Comparison of ENCODE assay signal across 7 mouse cellular contexts in genomic region chr9:107566041-107566709, GRCm38 (mm10). TPM values are rescaled to one million over a fixed set of nuclear protein-coding genes. Genes with fewer than 3 reads are reported as not detected.
DNase-seq lines count a peak whose midpoint lies in the region; ATAC-seq and TF ChIP-seq lines count a peak whose summit lies in the region.

No protein-coding gene starts in this region.

- H3K27me3 ChIP-seq in embryonic facial prominence, embryonic 12.5 days, result no peaks in the 10 kb centered on the region
- no peaks in the 10 kb centered on the region for H3K27me3 ChIP-seq in heart, postnatal 0 days (ENCODE audit: control insufficient read depth, insufficient read depth, low read length)
- H3K27me3 ChIP-seq in small intestine, adult 2 months (ENCODE audit: control insufficient read depth, insufficient read depth, low read length), result no peaks in the 10 kb centered on the region

- ATAC-seq in embryonic facial prominence, embryonic 12.5 days (ENCODE audit: insufficient number of reproducible peaks, insufficient read depth, low FRiP score, low TSS enrichment), result no peak
- ATAC-seq in heart, postnatal 0 days (ENCODE audit: insufficient read depth, low read depth), result no peak

- H3K9me3 ChIP-seq in embryonic facial prominence, embryonic 12.5 days, result no peaks in the 10 kb centered on the region
- no peaks in the 10 kb centered on the region for H3K9me3 ChIP-seq in heart, postnatal 0 days (replicated peaks; ENCODE audit: control insufficient read depth, low read length)

- no peak for TF ChIP-seq EP300 in heart, postnatal 0 days (IDR thresholded peaks at IDR 0.05; ENCODE audit: low read depth)

- peak; percentile 74 for TF ChIP-seq CTCF in heart, postnatal 0 days (IDR thresholded peaks at IDR 0.05; ENCODE audit: low read depth)
- peak; percentile 85; the same call in 1 of the 2 replicates for TF ChIP-seq CTCF in small intestine, adult 2 months (IDR thresholded peaks at IDR 0.05; ENCODE audit: extremely low read depth, insufficient read length, insufficient replicate concordance, low read depth, low read length)

- 59% methylated on average over 15 of the region's 15 CpGs for WGBS in embryonic facial prominence, embryonic 12.5 days
- WGBS in heart, postnatal 0 days, result 42% methylated on average over 15 of the region's 15 CpGs
- 10% methylated on average over 15 of the region's 15 CpGs for WGBS in small intestine, adult 2 months

- peaks cover 42% of the 10 kb centered on the region for H3K4me1 ChIP-seq in embryonic facial prominence, embryonic 12.5 days
- peaks cover 27% of the 10 kb centered on the region for H3K4me1 ChIP-seq in heart, postnatal 0 days (ENCODE audit: control insufficient read depth, insufficient read depth)
- H3K4me1 ChIP-seq in small intestine, adult 2 months (ENCODE audit: control insufficient read depth, insufficient read depth, insufficient read length, low read length), result peaks cover 32% of the 10 kb centered on the region

- H3K4me3 ChIP-seq in embryonic facial prominence, embryonic 12.5 days, result no peak overlapping the region
- 0 out of 2 replicates have a peak overlapping the region, but pooled peaks have one; percentile 5 for H3K4me3 ChIP-seq in heart, postnatal 0 days (ENCODE audit: low read depth, low read length)
- H3K4me3 ChIP-seq in small intestine, adult 2 months (ENCODE audit: low read depth, low read length), result peak overlapping the region; percentile 42

- H3K36me3 ChIP-seq in embryonic facial prominence, embryonic 12.5 days, result peaks cover 33% of the 10 kb centered on the region
- peaks cover 19% of the 10 kb centered on the region for H3K36me3 ChIP-seq in heart, postnatal 0 days (replicated peaks; ENCODE audit: control insufficient read depth, insufficient read depth, low read length)
- H3K36me3 ChIP-seq in small intestine, adult 2 months (ENCODE audit: control insufficient read depth, insufficient read depth, low read length), result peaks cover 19% of the 10 kb centered on the region

- 0 out of 2 replicates have a peak overlapping the region, but pooled peaks have one; percentile 3 for H3K9ac ChIP-seq in embryonic facial prominence, embryonic 12.5 days
- H3K9ac ChIP-seq in heart, postnatal 0 days (replicated peaks; ENCODE audit: low read depth, low read length), result no peak overlapping the region

- peak overlapping the region; percentile 64 for H3K27ac ChIP-seq in embryonic facial prominence, embryonic 12.5 days
- H3K27ac ChIP-seq in heart, postnatal 0 days (ENCODE audit: low read depth), result peak overlapping the region; percentile 90
- H3K27ac ChIP-seq in small intestine, adult 2 months (ENCODE audit: insufficient read depth, low read depth, low read length), result peak overlapping the region; percentile 99

- DNase-seq in ES-CJ7 (ENCODE audit: low read depth, low spot score), result peak; percentile 70
- DNase-seq in adrenal gland, postnatal 10 days, result peak; percentile 92
- DNase-seq in heart, postnatal 0 days (ENCODE audit: low spot score), result no peak
- peak; percentile 58 to 70 for DNase-seq in layer of hippocampus, postnatal 14 days (ENCODE audit: low spot score in 2 of 2)
- DNase-seq in lung, postnatal 25 days (ENCODE audit: low spot score), result peak; percentile 92

- TF ChIP-seq POLR2A in small intestine, adult 2 months (IDR thresholded peaks at IDR 0.05; ENCODE audit: low read depth, low read length), result peak; percentile 37; the same call in 1 of the 2 replicates

- no peak overlapping the region for H3K4me2 ChIP-seq in embryonic facial prominence, embryonic 12.5 days (replicated peaks)
- peak overlapping the region; percentile 25; the same call in 1 of the 2 replicates for H3K4me2 ChIP-seq in heart, postnatal 0 days (ENCODE audit: low read depth, low read length)

RNA-seq across cellular contexts. Expression of gene Hyal2, which starts 1.6 kb away (rescaled TPM):
- total RNA-seq in adrenal gland, postnatal 10 days (2021), result 10 to 100 TPM; 40.2 to 47.6 TPM
- 132 and 134 TPM in 2 replicates for polyA plus RNA-seq in embryonic facial prominence, embryonic 12.5 days (2016; fragmentation: Nextera tagmentation; extraction: Ambion mirVana)
- 67.8 and 97.3 TPM in 2 replicates for total RNA-seq in heart, postnatal 0 days (2014; rRNA removed; ENCODE audit: low replicate concordance)
- 58.6 and 60.5 TPM in 2 replicates for polyA plus RNA-seq in heart, postnatal 0 days (2015; fragmentation: Nextera tagmentation; extraction: Ambion mirVana)
- 10 to 100 TPM; 14.6 to 16.8 TPM for total RNA-seq in layer of hippocampus, postnatal 14 days (2021)
- 119 and 213 TPM in 2 replicates for polyA plus RNA-seq in small intestine, adult 2 months (2012; rRNA removed)

RNA-seq across cellular contexts. Expression of gene Tusc2, which starts 3.1 kb away (rescaled TPM):
- total RNA-seq in adrenal gland, postnatal 10 days (2021), result 10 to 100 TPM; 35.2 to 35.4 TPM
- polyA plus RNA-seq in embryonic facial prominence, embryonic 12.5 days (2016; fragmentation: Nextera tagmentation; extraction: Ambion mirVana), result 54.1 and 54.8 TPM in 2 replicates
- 38.6 and 51.2 TPM in 2 replicates for total RNA-seq in heart, postnatal 0 days (2014; rRNA removed; ENCODE audit: low replicate concordance)
- 37.0 and 38.8 TPM in 2 replicates for polyA plus RNA-seq in heart, postnatal 0 days (2015; fragmentation: Nextera tagmentation; extraction: Ambion mirVana)
- 10 to 100 TPM; 63.0 to 64.1 TPM for total RNA-seq in layer of hippocampus, postnatal 14 days (2021)
- polyA plus RNA-seq in small intestine, adult 2 months (2012; rRNA removed), result 38.8 and 49.7 TPM in 2 replicates

RNA-seq across cellular contexts. Expression of gene Hyal1, which starts 10.6 kb away (rescaled TPM):
- 1 to 10 TPM; 8.9 to 9.3 TPM for total RNA-seq in adrenal gland, postnatal 10 days (2021)
- polyA plus RNA-seq in embryonic facial prominence, embryonic 12.5 days (2016; fragmentation: Nextera tagmentation; extraction: Ambion mirVana), result 12.2 and 13.2 TPM in 2 replicates
- total RNA-seq in heart, postnatal 0 days (2014; rRNA removed; ENCODE audit: low replicate concordance), result 14.0 and 21.3 TPM in 2 replicates
- 5.7 and 6.0 TPM in 2 replicates for polyA plus RNA-seq in heart, postnatal 0 days (2015; fragmentation: Nextera tagmentation; extraction: Ambion mirVana)
- total RNA-seq in layer of hippocampus, postnatal 14 days (2021), result 1 to 10 TPM; 4.8 to 6.3 TPM
- 2.3 and 2.6 TPM in 2 replicates for polyA plus RNA-seq in small intestine, adult 2 months (2012; rRNA removed)

RNA-seq across cellular contexts. Expression of gene Naa80, which starts 12.5 kb away (rescaled TPM):
- 10 to 100 TPM; 17.7 to 20.6 TPM for total RNA-seq in adrenal gland, postnatal 10 days (2021)
- polyA plus RNA-seq in embryonic facial prominence, embryonic 12.5 days (2016; fragmentation: Nextera tagmentation; extraction: Ambion mirVana), result 15.0 and 15.4 TPM in 2 replicates
- total RNA-seq in heart, postnatal 0 days (2014; rRNA removed; ENCODE audit: low replicate concordance), result 28.4 and 58.8 TPM in 2 replicates
- polyA plus RNA-seq in heart, postnatal 0 days (2015; fragmentation: Nextera tagmentation; extraction: Ambion mirVana), result 14.5 and 17.5 TPM in 2 replicates
- 10 to 100 TPM in 1 of 2 experiments, 1 to 10 TPM in 1; 9.5 to 10.0 TPM for total RNA-seq in layer of hippocampus, postnatal 14 days (2021)
- 26.3 and 46.3 TPM in 2 replicates for polyA plus RNA-seq in small intestine, adult 2 months (2012; rRNA removed)

RNA-seq across cellular contexts. Expression of gene Hyal3, which starts 14.4 kb away (rescaled TPM):
- 1 to 10 TPM; 1.0 to 1.2 TPM for total RNA-seq in adrenal gland, postnatal 10 days (2021)
- 1.4 and 1.5 TPM in 2 replicates for polyA plus RNA-seq in embryonic facial prominence, embryonic 12.5 days (2016; fragmentation: Nextera tagmentation; extraction: Ambion mirVana)
- 0.65 and 0.66 TPM in 2 replicates for total RNA-seq in heart, postnatal 0 days (2014; rRNA removed; ENCODE audit: low replicate concordance)
- 0.29 and 0.44 TPM in 2 replicates for polyA plus RNA-seq in heart, postnatal 0 days (2015; fragmentation: Nextera tagmentation; extraction: Ambion mirVana)
- total RNA-seq in layer of hippocampus, postnatal 14 days (2021), result 1 to 10 TPM in 1 of 2 experiments, under 1 TPM in 1; 0.95 to 1.5 TPM
- 0.52 and 0.89 TPM in 2 replicates for polyA plus RNA-seq in small intestine, adult 2 months (2012; rRNA removed)
